Mouse (Mus musculus) right cerebral cortex, postnatal 10 days (tissue): Measurements from ENCODE around the gene R3hdm4.

Source experiments
- DNase-seq, 2 experiments: peaks; one replicate each; pipeline ENCODE4 v3.0.0; 2021; ENCODE audit warnings: low spot score in 2 of 2

The R3hdm4 gene

GRCm38 (mm10) chr10:79942988-79943387 lies 22.0 kb upstream of the R3hdm4 start:
- no peak for DNase-seq

GRCm38 (mm10) chr10:79940749-79941148 lies 19.7 kb upstream of the R3hdm4 start:
- DNase-seq: peak in 1 of 2 experiments; percentile 69

DNA sequence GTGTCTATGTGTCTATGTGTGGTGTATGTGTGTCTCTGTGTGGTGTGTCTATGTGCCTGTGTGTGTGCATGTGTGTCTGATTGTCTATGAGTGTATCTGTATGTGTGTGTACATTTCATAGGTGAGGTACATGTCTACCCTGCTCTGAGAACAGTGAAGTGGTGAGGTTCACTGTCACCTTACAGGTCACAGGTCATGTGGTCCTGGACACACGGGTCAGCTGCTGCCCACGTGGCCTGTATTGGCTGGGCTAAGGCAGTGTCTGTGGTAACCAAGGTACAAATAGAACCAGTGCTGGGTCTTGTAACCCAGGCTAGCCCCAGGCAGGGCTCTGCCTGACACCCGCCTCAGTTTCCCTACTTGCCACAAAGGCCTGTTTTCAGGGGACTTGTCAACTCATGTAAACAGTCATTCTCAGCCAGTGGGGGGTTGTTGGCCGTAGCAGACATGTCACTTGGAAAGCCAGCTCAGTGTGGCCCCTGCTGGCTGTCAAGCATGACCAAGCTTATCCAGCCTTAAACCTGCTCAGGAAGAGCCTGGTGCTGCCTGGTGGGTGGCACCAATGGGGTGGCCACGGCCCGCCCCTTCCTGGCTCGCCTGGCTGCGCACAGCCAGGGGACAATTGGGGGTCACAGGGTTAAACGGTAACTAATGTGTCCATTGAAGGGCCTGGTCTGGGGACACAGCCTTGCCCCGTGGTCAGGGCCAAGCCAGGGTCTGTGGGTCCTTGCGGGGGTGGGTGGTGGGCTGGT lies 16.9 kb upstream of the R3hdm4 start:
- no peak for DNase-seq

GRCm38 (mm10) chr10:79936911-79937441 lies 16.0 kb upstream of the R3hdm4 start:
- DNase-seq: no peak

GRCm38 (mm10) chr10:79936284-79936910 lies 15.4 kb upstream of the R3hdm4 start:
- no peak for DNase-seq

GRCm38 (mm10) chr10:79934794-79935569 lies 14.0 kb upstream of the R3hdm4 start:
- DNase-seq: peak in 1 of 2 experiments; percentile 42

DNA sequence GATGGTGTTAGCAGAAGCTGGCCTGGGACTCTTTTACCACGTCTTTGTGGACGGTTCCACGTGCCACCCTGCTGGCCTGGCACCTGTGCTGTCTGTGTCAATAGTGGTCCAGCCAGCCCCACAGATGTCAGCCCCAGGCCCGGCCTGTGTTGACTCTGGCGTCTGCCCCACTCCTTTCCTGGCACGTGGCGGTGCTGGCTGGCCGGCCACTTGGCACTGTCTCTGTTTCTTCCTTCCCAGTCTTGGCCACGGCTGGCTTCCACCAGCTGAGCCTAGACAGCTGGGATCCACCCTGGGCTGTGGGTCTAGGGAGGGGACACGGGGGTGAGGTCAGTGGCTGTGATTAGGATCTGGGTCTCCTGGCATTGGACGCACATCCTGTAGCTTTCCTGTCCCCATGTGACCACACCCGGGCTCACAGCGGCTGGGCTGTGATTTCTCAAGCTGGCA lies 13.3 kb upstream of the R3hdm4 start:
- DNase-seq: peak; percentile 87 to 90

DNA sequence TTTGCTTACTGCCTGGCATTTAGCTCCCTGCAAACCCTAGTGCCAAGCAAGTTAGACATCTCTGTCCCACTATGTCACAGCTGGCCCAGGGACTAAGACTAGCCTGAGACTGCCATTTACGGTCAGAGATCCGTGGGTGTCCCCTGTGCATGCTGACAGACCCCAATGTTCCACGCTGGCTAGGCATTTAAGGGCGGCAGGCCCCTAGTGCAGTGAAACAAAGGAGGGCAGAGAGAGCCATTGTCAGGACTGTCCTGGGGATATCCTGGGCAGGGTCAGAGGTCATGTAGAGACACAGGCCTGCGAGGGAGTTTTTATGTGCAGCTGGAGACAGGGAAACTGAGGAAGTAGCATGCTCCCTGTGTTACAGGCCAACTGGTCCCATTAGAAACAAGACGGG lies 12.9 kb upstream of the R3hdm4 start:
- DNase-seq: no peak

DNA sequence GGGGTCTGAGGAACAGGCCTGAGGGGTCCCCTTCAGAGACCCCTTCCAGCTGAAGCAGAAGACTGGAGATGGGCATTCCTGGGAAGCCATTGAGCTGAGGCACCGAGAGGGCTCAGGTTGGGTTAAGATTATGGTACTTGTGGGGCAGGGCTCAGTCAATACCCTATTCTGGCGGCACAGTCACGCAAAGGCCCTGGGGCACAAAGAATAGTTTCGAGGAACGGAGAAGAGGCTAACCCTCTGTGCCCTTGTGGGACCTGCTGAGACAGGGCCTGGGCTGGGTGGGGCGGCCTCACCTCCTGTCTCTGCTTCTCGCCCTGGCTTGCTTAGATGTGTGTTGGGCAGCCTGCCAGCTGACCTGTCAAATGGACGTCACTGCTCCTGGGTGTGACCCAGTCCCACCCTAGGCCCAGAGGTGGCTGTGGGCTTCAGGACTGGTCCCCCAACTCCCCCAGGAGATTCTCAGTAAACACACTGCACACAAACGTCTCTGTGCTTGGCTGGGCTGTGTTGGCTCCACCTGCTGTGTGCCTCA lies 12.2 kb upstream of the R3hdm4 start:
- DNase-seq: no peak

- peak; percentile 78 to 83 for DNase-seq
Observed at GRCm38 (mm10) chr10:79932736-79933135, 11.7 kb upstream of the R3hdm4 start.

DNA sequence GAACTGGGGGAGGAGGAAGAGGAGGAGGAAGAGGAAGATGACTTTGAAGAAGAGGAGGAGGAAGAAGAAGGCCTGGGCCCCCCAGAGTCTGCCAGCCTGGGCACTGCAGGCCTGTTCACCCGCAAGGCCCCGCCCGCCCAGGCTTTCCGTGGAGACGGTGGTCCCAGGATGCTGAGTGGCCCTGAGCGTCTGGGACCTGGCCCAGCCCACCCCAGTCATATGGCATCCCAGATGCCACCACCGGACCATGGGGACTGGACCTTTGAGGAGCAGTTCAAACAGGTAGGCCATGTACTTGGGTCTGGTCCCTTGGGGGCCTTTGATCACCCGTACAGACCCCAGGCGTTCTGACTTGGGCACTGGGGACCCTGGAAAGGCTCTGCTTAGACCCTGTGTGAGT lies 10.8 kb upstream of the R3hdm4 start:
- no peak for DNase-seq

GRCm38 (mm10) chr10:79930826-79931186 lies 9.8 kb upstream of the R3hdm4 start:
- DNase-seq: no peak

DNA sequence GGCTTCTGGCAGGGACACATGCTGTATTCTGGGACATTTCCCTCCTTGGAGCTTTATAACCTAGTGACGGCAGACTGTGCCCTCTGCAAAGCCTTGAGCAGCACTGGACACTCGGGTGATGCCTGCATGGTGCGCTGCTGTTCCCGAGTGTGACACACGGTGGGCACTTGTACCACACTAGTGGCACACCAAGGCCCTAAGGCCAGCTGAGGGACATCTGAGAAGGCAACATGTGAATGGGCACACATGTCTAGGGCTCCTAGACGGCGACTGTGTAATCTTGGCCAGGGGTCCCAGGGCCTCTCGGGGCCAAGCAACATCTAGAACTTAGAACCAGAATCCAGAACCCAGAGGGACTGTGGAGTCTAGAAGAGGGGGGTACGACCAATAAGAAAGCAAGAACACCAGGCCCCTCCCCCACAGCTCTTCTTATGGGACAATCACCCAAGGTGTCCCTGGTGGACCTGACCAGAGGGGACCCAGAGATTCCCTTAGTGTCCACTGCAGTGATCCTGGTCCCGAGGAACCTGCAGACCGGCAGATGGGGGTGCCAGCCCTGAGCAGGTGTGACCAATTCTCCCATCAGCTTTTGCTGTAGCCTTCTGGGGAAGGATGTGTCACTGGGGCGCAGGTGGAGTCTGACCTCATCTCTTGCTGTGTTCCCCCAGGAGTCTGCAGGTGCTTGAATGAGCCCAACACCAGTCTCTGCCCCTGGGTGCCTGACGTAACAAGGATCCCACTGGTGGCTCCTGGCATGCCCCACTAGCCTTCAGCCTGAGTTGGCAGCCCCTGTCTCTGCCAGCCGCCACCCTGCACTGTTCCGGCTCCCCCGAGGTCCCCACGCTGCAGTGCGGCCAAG lies 9.2 kb upstream of the R3hdm4 start:
- no peak for DNase-seq

- no peak for DNase-seq
Observed at GRCm38 (mm10) chr10:79928907-79929701, 8.1 kb upstream of the R3hdm4 start.

- DNase-seq: no peak
Observed at GRCm38 (mm10) chr10:79928030-79928694, 7.2 kb upstream of the R3hdm4 start.

- DNase-seq: peak in 1 of 2 experiments; percentile 69
Observed at GRCm38 (mm10) chr10:79927324-79928029, 6.5 kb upstream of the R3hdm4 start.

GRCm38 (mm10) chr10:79926491-79927323 lies 5.7 kb upstream of the R3hdm4 start, which contains the start of gene Arid3a:
Arid3a (plus strand) TSS chr10:79927043.
- peak; percentile 90 to 91 for DNase-seq
